Mouse (Mus musculus): ENCODE results near the gene Rabl6. TPM values are rescaled to one million over a fixed set of nuclear protein-coding genes. Genes with fewer than 3 reads are reported as not detected.
A peak's percentile ranks its signal among the peaks of the same experiment; 100 is the strongest.
"Not testable (repeated sequence)": the region's sequence is repeated elsewhere in the genome, so short reads cannot be mapped to it uniquely, and the experiment has no call there.

The Rabl6 gene
- polyA plus RNA-seq, 1 experiment from 2014 or later = 64.3 TPM

DNA sequence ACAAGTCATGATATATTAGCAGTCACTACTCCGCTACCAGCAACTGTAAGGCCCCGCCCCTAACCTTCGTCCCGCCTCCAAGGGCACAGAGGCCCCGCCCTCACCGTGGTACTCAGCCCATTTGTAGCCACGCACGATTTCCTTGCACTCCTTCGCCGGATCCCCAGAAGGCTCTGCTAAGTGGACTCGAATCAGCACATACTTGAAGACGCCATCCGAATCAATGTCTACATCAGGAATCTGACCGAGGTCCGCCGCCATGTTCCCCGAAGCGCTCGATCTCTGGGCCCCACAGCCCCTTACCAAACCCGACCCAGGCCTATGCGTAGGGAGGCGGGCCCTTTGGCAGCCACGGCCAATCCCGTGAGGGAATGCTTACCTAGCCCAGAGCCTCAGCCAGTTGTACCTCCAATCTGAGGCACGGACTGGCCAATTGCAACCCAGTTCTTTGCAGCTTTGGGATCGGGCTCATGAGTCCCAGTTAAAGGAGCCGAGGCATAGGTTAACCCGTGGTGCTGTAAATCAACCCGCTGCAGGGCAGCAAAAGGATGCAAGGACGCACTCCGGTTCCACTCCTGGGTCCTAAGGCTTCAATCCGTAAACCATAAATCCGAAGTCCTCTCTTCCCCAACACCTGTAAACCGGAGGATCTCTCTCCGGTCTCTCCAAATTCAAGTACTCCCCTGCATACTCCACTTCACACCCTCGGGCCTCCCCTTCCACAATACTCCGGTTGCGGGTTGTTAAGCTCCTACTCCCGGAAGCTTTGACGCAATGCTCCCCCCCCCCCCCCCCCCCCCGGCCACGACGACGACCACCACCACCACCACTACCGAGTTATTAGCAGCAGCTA lies 33.5 kb downstream of the Rabl6 start, which contains the start of the genes Mamdc4 and Phpt1:
TSS of gene Mamdc4 (minus strand) at position 267 of the 853 bp plus-strand sequence.
TSS of gene Phpt1 (minus strand) at position 646 of the 853 bp plus-strand sequence.
- Histone ChIP-seq H3K36me3 (ENCODE audit: inconsistent target) (no peaks in the 10 kb centered on the region), H3K27ac (peak within 1 kb of the TSS; percentile 52), H3K4me3 (ENCODE audit: inconsistent target) (peak within 1 kb of the TSS; percentile 43), H3K79me2 (ENCODE audit: inconsistent target) (no peaks in the 10 kb centered on the region)
- under 1% methylated on average over 39 of the region's 45 CpGs for WGBS (ENCODE audit: missing documents)

DNA sequence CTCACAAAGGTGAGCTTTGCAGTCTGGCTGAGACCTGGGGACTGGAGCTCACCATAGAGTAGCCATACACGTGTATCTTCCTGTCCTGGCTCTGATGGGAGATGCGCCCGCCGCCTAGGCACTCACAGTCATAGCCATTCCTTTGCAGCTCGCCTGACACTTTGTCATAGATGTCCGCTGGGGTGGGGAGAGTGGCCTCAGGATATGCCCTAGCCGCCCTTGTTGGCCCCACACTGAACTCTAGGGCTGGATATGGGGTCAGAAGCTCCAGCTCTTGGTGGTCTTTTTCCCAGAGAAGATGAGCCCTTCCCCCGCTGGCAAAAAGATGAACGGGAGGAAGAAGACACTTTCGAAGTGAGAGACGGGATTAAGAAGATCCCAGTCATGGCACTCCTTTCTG lies 34.2 kb downstream of the Rabl6 start:
- 24% methylated on average over 11 of the region's 11 CpGs for WGBS (ENCODE audit: missing documents)
- H3K27ac ChIP-seq = peak overlapping the region; percentile 52
- no peaks in the 10 kb centered on the region for H3K36me3 ChIP-seq (ENCODE audit: inconsistent target)
- peak overlapping the region; percentile 43 for H3K4me3 ChIP-seq (ENCODE audit: inconsistent target)
- H3K79me2 ChIP-seq (ENCODE audit: inconsistent target) = no peaks in the 10 kb centered on the region

DNA sequence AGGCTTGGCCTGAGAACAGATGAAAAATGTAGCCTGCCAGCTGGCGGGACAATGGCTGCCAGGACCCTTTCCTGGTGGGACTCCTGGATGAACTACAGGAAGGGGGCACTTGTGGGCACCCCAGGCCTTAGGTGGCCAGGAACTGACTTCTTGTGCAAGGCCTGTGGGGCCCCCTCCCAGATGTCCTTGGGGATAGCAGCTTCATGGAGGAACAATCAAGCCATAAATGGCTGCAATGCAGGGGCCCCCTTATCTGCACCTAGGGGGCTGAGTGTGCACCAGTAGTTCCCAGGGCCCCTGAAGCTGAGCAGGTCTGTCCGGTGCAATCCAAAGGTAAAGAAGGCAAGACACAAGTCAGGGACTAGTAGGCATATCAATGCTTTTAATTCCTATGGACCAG lies 35.3 kb downstream of the Rabl6 start:
- 100% methylated on average over 2 of the region's 2 CpGs for WGBS (ENCODE audit: missing documents)
- no peaks in the 10 kb centered on the region for H3K36me3 ChIP-seq (ENCODE audit: inconsistent target)
- no peak overlapping the region for H3K27ac ChIP-seq
- no peak overlapping the region for H3K4me3 ChIP-seq (ENCODE audit: inconsistent target)
- no peaks in the 10 kb centered on the region for H3K79me2 ChIP-seq (ENCODE audit: inconsistent target)

DNA sequence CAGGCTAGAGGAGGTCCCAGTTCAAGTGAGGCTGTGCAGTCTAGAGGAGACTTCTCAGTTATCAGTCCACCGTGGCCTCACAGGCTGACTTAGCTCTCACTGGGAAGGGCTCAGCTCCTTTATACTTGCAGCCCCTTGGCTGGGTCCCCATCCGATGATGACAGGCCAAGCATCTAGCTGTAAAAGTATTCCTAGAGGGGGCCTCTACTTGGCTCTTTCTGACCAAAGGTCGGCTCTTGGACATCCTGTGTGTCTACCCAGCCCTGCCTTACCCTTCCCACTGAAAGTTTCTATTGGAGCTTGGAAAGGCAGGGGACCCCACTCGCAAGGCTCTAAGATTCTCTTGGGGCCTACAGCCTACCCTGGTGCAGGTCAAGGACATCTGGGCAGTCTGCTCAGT lies 37.1 kb downstream of the Rabl6 start:
- no peak overlapping the region for H3K4me3 ChIP-seq (ENCODE audit: inconsistent target)
- no peaks in the 10 kb centered on the region for H3K79me2 ChIP-seq (ENCODE audit: inconsistent target)
- no peak overlapping the region for H3K27ac ChIP-seq
- 98% methylated on average over 4 of the region's 4 CpGs for WGBS (ENCODE audit: missing documents)
- no peaks in the 10 kb centered on the region for H3K36me3 ChIP-seq (ENCODE audit: inconsistent target)

DNA sequence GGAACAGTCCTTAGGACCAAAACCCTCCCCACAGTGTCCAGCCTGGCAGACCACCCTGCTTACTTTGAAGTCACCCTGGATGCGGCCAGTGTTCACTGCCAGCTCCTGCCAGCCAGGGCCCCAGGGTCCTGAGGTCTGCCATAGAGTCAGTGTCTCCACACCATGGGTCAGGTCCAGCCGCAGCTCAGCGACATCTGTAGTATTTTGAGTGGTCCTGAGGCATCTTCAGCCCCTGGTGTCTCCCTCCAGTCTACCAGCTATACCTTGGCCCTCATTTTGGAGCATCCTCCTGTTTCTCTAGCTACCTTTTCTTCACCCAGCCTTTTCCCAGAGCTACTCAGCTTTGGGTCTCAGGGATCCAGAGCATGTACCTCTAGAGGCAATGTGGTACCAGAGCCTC lies 39.0 kb downstream of the Rabl6 start:
- Histone ChIP-seq H3K79me2 (ENCODE audit: inconsistent target) (no peaks in the 10 kb centered on the region), H3K36me3 (ENCODE audit: inconsistent target) (no peaks in the 10 kb centered on the region; the same call in 1 of the 2 replicates), H3K4me3 (ENCODE audit: inconsistent target) (no peak overlapping the region), H3K27ac (no peak overlapping the region)
- 100% methylated on average over 3 of the region's 3 CpGs for WGBS (ENCODE audit: missing documents)

DNA sequence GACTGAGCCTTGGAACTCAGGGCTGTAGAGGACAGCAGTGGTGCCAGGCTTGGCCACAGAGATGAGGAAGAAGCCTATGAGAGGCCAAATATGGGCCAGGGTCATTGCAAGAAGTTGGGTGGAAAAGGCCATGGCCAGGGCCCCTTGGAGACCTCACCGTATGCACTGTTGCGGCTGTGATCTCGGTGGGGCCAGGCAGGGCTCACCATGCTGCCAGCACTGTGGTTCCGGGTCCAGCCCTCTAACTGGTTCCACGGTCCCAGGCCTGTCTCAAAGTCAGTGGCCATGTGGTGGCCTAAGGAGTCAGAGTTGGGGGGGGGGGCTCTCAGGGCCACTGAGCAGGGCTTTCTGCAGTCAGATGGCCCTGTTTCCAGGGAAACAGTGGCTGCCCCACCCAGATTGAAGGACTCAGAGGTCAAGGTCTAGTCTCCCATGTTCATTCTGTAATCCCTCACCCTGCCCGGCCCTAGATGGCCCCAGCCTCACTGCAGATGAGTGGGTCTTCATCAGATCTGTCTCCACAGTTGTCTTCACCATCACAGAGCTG lies 39.8 kb downstream of the Rabl6 start:
- Histone ChIP-seq H3K4me3 (ENCODE audit: inconsistent target) (no peak overlapping the region), H3K79me2 (ENCODE audit: inconsistent target) (no peaks in the 10 kb centered on the region), H3K36me3 (ENCODE audit: inconsistent target) (peaks cover 6% of the 10 kb centered on the region), H3K27ac (no peak overlapping the region)
- 93% methylated on average over 6 of the region's 6 CpGs for WGBS (ENCODE audit: missing documents)

DNA sequence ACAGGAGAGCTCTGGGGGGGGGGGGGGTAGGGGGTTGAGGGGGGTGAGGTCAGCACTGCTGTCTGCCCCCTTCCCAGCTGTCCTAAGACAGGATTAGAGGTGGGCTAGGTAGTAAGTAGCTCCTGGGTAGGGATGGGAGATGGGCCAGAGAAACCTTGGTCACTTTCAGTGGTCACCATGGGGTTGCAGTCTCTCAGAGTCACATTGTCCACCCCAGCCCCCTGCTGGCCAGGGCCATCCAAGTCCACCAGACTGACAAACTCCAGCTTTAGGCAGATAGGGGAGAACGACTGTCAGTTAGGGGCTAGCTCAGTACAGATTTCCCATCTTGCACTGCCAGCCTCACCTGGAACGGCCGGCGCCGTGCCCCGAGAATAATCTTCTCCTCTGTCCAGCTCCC lies 41.8 kb downstream of the Rabl6 start:
- H3K36me3 ChIP-seq (ENCODE audit: inconsistent target) = peaks cover 26% of the 10 kb centered on the region
- WGBS (ENCODE audit: missing documents) = 96% methylated on average over 6 of the region's 6 CpGs

DNA sequence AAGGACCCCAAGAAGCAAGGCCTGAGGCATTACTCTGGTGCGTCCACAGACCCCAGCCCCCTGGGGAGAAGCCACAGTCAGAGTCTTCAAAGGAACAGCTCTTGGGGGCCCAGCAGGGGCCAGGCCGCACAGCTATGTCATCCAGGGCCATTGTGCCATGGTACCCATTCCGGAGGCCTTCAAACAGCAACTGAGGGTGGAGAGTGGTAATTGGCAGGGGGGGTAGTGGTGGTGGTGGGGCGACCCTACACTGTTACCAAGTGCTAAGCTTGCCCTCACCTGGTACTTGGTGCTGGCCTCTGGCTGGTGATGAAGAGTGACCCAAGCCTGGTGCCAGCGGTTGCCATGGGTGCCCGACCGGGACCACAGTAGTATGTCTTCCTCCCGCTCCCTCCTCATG lies 42.6 kb downstream of the Rabl6 start:
- 90% methylated on average over 8 of the region's 8 CpGs for WGBS (ENCODE audit: missing documents)
- no peak overlapping the region for H3K27ac ChIP-seq
- no peak overlapping the region for H3K4me3 ChIP-seq (ENCODE audit: inconsistent target)
- peaks cover 34% of the 10 kb centered on the region for H3K36me3 ChIP-seq (ENCODE audit: inconsistent target)
- no peaks in the 10 kb centered on the region; the same call in 1 of the 2 replicates for H3K79me2 ChIP-seq (ENCODE audit: inconsistent target)

More for the DNA sequence above, 41.8 kb downstream of the Rabl6 start:
- Histone ChIP-seq H3K79me2 (ENCODE audit: inconsistent target) (no peaks in the 10 kb centered on the region), H3K4me3 (ENCODE audit: inconsistent target) (no peak overlapping the region), H3K27ac (no peak overlapping the region)

DNA sequence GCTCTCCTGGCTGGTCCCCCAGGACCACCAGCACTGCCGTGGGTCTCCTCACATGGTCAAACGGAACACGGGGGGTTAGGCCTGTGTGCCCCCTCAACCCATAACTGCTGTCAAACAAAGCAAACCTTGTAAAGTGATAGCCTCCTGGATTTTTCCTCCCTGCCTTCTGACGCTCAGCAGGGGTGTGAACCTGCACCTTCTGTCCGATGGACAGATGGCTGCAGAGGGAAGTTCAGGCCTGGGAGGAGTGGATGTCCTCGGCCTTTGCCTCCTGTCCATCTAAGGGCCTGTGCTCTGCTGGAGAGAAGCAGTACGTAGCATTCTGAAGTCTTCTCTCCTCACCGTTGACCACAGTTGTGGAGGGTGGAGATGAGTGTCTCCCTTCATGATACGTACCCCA lies 46.4 kb downstream of the Rabl6 start:
- WGBS (ENCODE audit: missing documents) = 94% methylated on average over 9 of the region's 9 CpGs
- peaks cover 41% of the 10 kb centered on the region for H3K36me3 ChIP-seq (ENCODE audit: inconsistent target)
- no peak overlapping the region for H3K27ac ChIP-seq
- peaks cover 33% of the 10 kb centered on the region for H3K79me2 ChIP-seq (ENCODE audit: inconsistent target)
- no peak overlapping the region for H3K4me3 ChIP-seq (ENCODE audit: inconsistent target)

DNA sequence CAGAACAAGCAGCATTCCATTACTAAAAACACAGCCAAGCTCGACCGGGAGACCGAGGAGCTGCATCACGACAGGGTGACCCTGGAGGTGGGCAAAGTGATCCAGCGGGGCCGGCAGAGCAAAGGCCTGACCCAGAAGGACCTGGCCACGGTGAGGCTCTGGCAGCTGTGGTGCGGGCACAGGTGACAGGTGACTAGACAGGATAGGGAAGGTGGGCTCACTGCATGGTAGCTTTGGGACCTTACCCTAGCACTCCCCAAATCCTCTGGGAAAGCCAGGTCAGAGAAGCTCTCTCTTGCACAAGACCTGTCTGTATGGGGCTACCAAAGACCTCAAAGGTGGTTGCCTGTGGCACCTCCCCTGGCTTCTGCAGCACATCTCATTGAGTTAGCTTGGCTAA lies 47.8 kb downstream of the Rabl6 start:
- peaks cover 41% of the 10 kb centered on the region for H3K36me3 ChIP-seq (ENCODE audit: inconsistent target)
- H3K79me2 ChIP-seq (ENCODE audit: inconsistent target) = peaks cover 33% of the 10 kb centered on the region
- no peak overlapping the region for H3K4me3 ChIP-seq (ENCODE audit: inconsistent target)
- WGBS (ENCODE audit: missing documents) = 93% methylated on average over 7 of the region's 8 CpGs
- H3K27ac ChIP-seq = no peak overlapping the region

DNA sequence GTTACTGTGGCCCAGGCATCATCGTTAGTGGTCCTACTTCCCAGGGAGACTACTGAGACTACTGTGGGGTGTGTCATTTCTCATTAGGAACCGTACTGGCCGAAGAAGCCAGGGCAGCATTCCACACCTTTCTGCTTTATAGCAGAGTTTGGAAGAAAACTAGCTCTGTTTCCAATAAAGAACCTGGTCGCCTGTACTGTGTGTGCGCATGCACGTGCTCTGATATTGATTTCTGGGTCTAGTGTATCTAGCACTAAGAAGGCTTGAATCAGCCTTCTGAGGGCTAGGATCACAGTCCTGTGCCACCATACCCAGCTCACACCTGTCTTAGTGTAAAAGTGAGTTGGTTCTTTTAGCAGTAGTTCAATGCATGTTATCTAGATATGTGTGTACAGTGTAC lies 49.5 kb downstream of the Rabl6 start:
- Histone ChIP-seq H3K4me3 (ENCODE audit: inconsistent target) (peak overlapping the region; percentile 87), H3K27ac (no peak overlapping the region), H3K36me3 (ENCODE audit: inconsistent target) (peaks cover 37% of the 10 kb centered on the region), H3K79me2 (ENCODE audit: inconsistent target) (peaks cover 33% of the 10 kb centered on the region)
- WGBS (ENCODE audit: missing documents) = 92% methylated on average over 6 of the region's 6 CpGs

DNA sequence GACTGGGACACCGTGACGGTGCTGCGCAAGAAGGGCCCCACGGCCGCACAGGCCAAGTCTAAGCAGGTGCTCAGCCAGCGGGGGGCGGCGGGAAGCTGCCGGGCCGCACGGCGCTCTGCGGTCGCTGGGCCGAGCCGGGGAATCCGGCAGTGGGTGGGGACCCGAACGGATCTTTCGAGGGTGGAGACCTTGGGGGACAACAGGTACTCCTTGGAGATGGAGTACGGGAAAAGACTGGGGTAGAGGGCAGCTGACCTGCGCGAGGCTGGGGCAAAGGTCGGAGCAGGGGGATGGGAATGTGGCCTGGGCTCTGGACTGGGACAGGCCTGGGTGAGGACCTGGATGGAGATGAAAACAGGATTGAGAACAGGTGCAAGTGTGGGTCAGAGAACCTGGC lies 50.4 kb downstream of the Rabl6 start:
- WGBS (ENCODE audit: missing documents) = under 1% methylated on average over 21 of the region's 24 CpGs
- peaks cover 30% of the 10 kb centered on the region for H3K36me3 ChIP-seq (ENCODE audit: inconsistent target)
- H3K27ac ChIP-seq = peak overlapping the region; percentile 29
- H3K4me3 ChIP-seq (ENCODE audit: inconsistent target) = peak overlapping the region; percentile 87
- H3K79me2 ChIP-seq (ENCODE audit: inconsistent target) = peaks cover 33% of the 10 kb centered on the region

DNA sequence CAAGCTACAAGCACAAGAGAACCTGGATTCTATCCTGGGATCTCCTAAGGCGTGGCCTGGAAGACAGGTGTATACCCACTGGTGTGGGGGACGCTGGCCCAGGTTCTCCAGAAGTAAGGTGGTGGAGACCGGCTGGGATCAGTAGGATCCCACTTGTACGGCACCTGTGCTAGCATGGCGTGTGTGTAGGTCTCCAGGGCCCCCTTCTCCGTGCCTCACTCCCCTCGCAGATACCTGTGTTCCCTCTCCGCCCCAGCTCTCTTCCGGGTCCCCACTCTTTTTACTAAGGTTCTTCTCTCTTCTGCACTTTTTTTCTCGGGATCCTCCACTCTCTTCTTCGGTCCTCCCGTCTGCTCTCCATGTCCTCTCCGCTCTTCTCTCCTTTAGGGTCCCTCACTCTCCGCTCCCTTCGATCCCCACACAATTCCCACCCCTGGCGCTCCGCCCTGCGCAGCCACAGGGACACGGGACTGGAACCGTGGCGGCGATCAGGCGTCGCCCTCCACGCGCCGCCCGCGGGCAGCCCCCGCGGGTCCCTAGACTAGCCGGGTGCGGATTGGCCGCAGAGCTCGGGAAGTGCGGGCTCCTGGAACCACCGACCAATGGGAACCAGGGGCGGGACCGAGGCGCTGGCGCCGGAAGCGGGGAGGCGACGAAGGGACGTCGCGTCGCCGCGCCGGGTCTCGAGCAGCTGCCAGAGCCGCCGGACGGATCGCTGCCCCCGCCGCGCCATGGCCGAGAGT lies 50.9 kb downstream of the Rabl6 start, which contains the start of gene Edf1:
TSS of gene Edf1 (plus strand) at position 627 of the 743 bp plus-strand sequence.
- Histone ChIP-seq H3K79me2 (ENCODE audit: inconsistent target) (peaks cover 33% of the 10 kb centered on the region), H3K36me3 (ENCODE audit: inconsistent target) (peaks cover 24% of the 10 kb centered on the region), H3K4me3 (ENCODE audit: inconsistent target) (peak within 1 kb of the TSS; percentile 94), H3K27ac (peak within 1 kb of the TSS; percentile 79)
- WGBS (ENCODE audit: missing documents) = under 1% methylated on average over 51 of the region's 61 CpGs

DNA sequence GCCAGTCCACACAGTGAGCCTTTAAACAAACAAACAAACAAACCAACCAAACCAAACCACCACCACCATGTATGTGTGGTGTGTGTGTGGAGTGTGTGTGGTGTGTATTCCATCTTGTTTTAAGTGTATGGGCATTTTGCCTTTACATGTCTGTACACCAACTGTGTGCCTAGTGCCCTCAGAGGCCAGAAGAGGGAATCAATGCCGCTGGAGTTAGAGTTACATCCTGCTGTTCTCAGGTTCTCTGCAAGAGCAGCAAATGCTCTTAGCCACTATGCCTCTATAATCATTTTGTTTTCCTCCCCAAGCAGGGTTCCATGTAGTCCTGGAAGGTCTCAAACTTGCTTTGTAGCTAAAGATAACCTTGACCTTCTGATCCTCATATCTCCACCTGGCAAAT lies 52.0 kb downstream of the Rabl6 start:
- H3K27ac ChIP-seq = no peak overlapping the region
- no peak overlapping the region for H3K4me3 ChIP-seq (ENCODE audit: inconsistent target)
- 71% methylated on average over 1 of the region's 1 CpGs for WGBS (ENCODE audit: missing documents)
- H3K36me3 ChIP-seq (ENCODE audit: inconsistent target) = peaks cover 13% of the 10 kb centered on the region
- peaks cover 33% of the 10 kb centered on the region for H3K79me2 ChIP-seq (ENCODE audit: inconsistent target)

DNA sequence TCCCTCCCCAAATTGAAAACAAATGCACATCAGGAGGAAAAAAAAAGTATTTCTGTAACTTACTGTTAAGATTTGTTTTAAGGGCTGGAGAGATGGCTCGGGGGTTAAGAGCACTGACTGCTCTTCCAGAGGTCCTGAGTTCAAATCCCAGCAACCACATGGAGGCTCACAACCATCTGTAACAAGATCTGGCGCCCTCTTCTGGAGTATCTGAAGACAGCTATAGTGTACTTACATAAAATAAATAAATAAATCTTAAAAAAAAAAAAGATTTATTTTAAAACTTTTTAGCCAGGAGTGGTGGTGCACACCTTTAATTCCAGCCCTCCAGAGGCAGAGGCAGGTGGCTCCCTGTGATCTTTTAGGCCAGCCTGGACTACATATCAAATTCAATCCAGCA lies 52.8 kb downstream of the Rabl6 start:
- not testable (repeated sequence) for H3K36me3 ChIP-seq (ENCODE audit: inconsistent target); H3K27ac ChIP-seq; H3K4me3 ChIP-seq (ENCODE audit: inconsistent target)
- WGBS (ENCODE audit: missing documents) = 71% methylated on average over 2 of the region's 2 CpGs
- H3K79me2 ChIP-seq (ENCODE audit: inconsistent target) = peaks cover 31% of the 10 kb centered on the region

All from macrophage (primary cell).